Mouse (Mus musculus): ENCODE data around the gene Hdac4. TPM values are rescaled to one million over a fixed set of nuclear protein-coding genes. Genes with fewer than 3 reads are reported as not detected.

Hdac4 gene
- polyA plus RNA-seq (2014; fragmentation: Nextera tagmentation; extraction: Ambion mirVana), result 15.0 and 17.6 TPM in 2 replicates

- ATAC-seq (replicated peaks; ENCODE audit: low FRiP score, low TSS enrichment, low read depth) (no peak), DNase-seq (ENCODE audit: low spot score) (no peak)
- Histone ChIP-seq H3K4me2 (ENCODE audit: low read length) (no peak within 1 kb of the TSS), H3K4me3 (ENCODE audit: low read depth, low read length) (no peak within 1 kb of the TSS), H3K4me1 (replicated peaks; ENCODE audit: control insufficient read depth, insufficient read depth, low read length) (no peaks in the 10 kb centered on the region), H3K27me3 (replicated peaks; ENCODE audit: control insufficient read depth, insufficient read depth, low read length) (no peaks in the 10 kb centered on the region), H3K9me3 (ENCODE audit: control insufficient read depth, low read length) (no peaks in the 10 kb centered on the region), H3K27ac (ENCODE audit: low read depth) (no peak within 1 kb of the TSS), H3K9ac (ENCODE audit: low read length) (no peak within 1 kb of the TSS), H3K36me3 (ENCODE audit: control insufficient read depth, insufficient read depth, low read length) (no peaks in the 10 kb centered on the region)
- 51% methylated on average over 13 of the region's 13 CpGs for WGBS
Observed at GRCm38 (mm10) chr1:92195360-92196149, at the start of gene Hdac4. Gene Hdac4, minus strand, starts transcription at chr1:92195699.

GRCm38 (mm10) chr1:92243549-92243948, 48.0 kb upstream of the Hdac4 start:
- H3K27me3 ChIP-seq (replicated peaks; ENCODE audit: control insufficient read depth, insufficient read depth, low read length), result no peaks in the 10 kb centered on the region
- no peaks in the 10 kb centered on the region for H3K9me3 ChIP-seq (ENCODE audit: control insufficient read depth, low read length)
- no peak overlapping the region for H3K4me2 ChIP-seq (ENCODE audit: low read length)
- no peaks in the 10 kb centered on the region for H3K36me3 ChIP-seq (ENCODE audit: control insufficient read depth, insufficient read depth, low read length)
- ATAC-seq (replicated peaks; ENCODE audit: low FRiP score, low TSS enrichment, low read depth) (no peak), DNase-seq (ENCODE audit: low spot score) (no peak)
- no peak overlapping the region for H3K9ac ChIP-seq (ENCODE audit: low read length)
- 88% methylated on average over 8 of the region's 8 CpGs for WGBS
- H3K4me3 ChIP-seq (ENCODE audit: low read depth, low read length), result no peak overlapping the region
- H3K27ac ChIP-seq (ENCODE audit: low read depth), result no peak overlapping the region
- H3K4me1 ChIP-seq (replicated peaks; ENCODE audit: control insufficient read depth, insufficient read depth, low read length), result no peaks in the 10 kb centered on the region

- H3K27ac ChIP-seq (ENCODE audit: low read depth), result no peak overlapping the region
- no peak overlapping the region for H3K4me2 ChIP-seq (ENCODE audit: low read length)
- H3K4me1 ChIP-seq (replicated peaks; ENCODE audit: control insufficient read depth, insufficient read depth, low read length), result no peaks in the 10 kb centered on the region
- ATAC-seq (replicated peaks; ENCODE audit: low FRiP score, low TSS enrichment, low read depth) (no peak), DNase-seq (ENCODE audit: low spot score) (no peak)
- H3K9me3 ChIP-seq (ENCODE audit: control insufficient read depth, low read length), result no peaks in the 10 kb centered on the region
- WGBS, result 88% methylated on average over 4 of the region's 4 CpGs
- H3K27me3 ChIP-seq (replicated peaks; ENCODE audit: control insufficient read depth, insufficient read depth, low read length), result no peaks in the 10 kb centered on the region
- no peak overlapping the region for H3K4me3 ChIP-seq (ENCODE audit: low read depth, low read length)
- H3K9ac ChIP-seq (ENCODE audit: low read length), result no peak overlapping the region
- no peaks in the 10 kb centered on the region for H3K36me3 ChIP-seq (ENCODE audit: control insufficient read depth, insufficient read depth, low read length)
Observed at GRCm38 (mm10) chr1:92240072-92240471, 44.6 kb upstream of the Hdac4 start.

GRCm38 (mm10) chr1:92235600-92235999, 40.1 kb upstream of the Hdac4 start:
- Histone ChIP-seq H3K4me1 (replicated peaks; ENCODE audit: control insufficient read depth, insufficient read depth, low read length) (no peaks in the 10 kb centered on the region), H3K36me3 (ENCODE audit: control insufficient read depth, insufficient read depth, low read length) (no peaks in the 10 kb centered on the region), H3K4me2 (ENCODE audit: low read length) (no peak overlapping the region), H3K9ac (ENCODE audit: low read length) (no peak overlapping the region), H3K27ac (ENCODE audit: low read depth) (no peak overlapping the region), H3K9me3 (ENCODE audit: control insufficient read depth, low read length) (no peaks in the 10 kb centered on the region), H3K4me3 (ENCODE audit: low read depth, low read length) (no peak overlapping the region), H3K27me3 (replicated peaks; ENCODE audit: control insufficient read depth, insufficient read depth, low read length) (no peaks in the 10 kb centered on the region)
- ATAC-seq (replicated peaks; ENCODE audit: low FRiP score, low TSS enrichment, low read depth), result no peak
- 93% methylated on average over 4 of the region's 4 CpGs for WGBS
- DNase-seq (ENCODE audit: low spot score), result no peak

GRCm38 (mm10) chr1:92225297-92225696, 29.8 kb upstream of the Hdac4 start:
- Histone ChIP-seq H3K4me3 (ENCODE audit: low read depth, low read length) (no peak overlapping the region), H3K9ac (ENCODE audit: low read length) (no peak overlapping the region), H3K4me2 (ENCODE audit: low read length) (no peak overlapping the region), H3K4me1 (replicated peaks; ENCODE audit: control insufficient read depth, insufficient read depth, low read length) (no peaks in the 10 kb centered on the region), H3K27ac (ENCODE audit: low read depth) (no peak overlapping the region), H3K36me3 (ENCODE audit: control insufficient read depth, insufficient read depth, low read length) (no peaks in the 10 kb centered on the region), H3K9me3 (ENCODE audit: control insufficient read depth, low read length) (no peaks in the 10 kb centered on the region), H3K27me3 (replicated peaks; ENCODE audit: control insufficient read depth, insufficient read depth, low read length) (no peaks in the 10 kb centered on the region)
- ATAC-seq (replicated peaks; ENCODE audit: low FRiP score, low TSS enrichment, low read depth), result no peak
- DNase-seq (ENCODE audit: low spot score), result no peak
- 85% methylated on average over 2 of the region's 2 CpGs for WGBS

GRCm38 (mm10) chr1:92223956-92224891, 28.7 kb upstream of the Hdac4 start:
- ATAC-seq (replicated peaks; ENCODE audit: low FRiP score, low TSS enrichment, low read depth), result no peak
- no peak overlapping the region for H3K4me3 ChIP-seq (ENCODE audit: low read depth, low read length)
- DNase-seq (ENCODE audit: low spot score), result no peak
- H3K4me1 ChIP-seq (replicated peaks; ENCODE audit: control insufficient read depth, insufficient read depth, low read length), result no peaks in the 10 kb centered on the region
- no peaks in the 10 kb centered on the region for H3K27me3 ChIP-seq (replicated peaks; ENCODE audit: control insufficient read depth, insufficient read depth, low read length)
- no peak overlapping the region for H3K9ac ChIP-seq (ENCODE audit: low read length)
- no peaks in the 10 kb centered on the region for H3K9me3 ChIP-seq (ENCODE audit: control insufficient read depth, low read length)
- H3K27ac ChIP-seq (ENCODE audit: low read depth), result no peak overlapping the region
- no peak overlapping the region for H3K4me2 ChIP-seq (ENCODE audit: low read length)
- no peaks in the 10 kb centered on the region for H3K36me3 ChIP-seq (ENCODE audit: control insufficient read depth, insufficient read depth, low read length)
- 54% methylated on average over 17 of the region's 17 CpGs for WGBS

- Histone ChIP-seq H3K4me3 (ENCODE audit: low read depth, low read length) (no peak overlapping the region), H3K9ac (ENCODE audit: low read length) (no peak overlapping the region), H3K4me1 (replicated peaks; ENCODE audit: control insufficient read depth, insufficient read depth, low read length) (0 out of 2 replicates have a peak, but pooled peaks cover 3% of the 10 kb centered on the region), H3K27me3 (replicated peaks; ENCODE audit: control insufficient read depth, insufficient read depth, low read length) (no peaks in the 10 kb centered on the region), H3K9me3 (ENCODE audit: control insufficient read depth, low read length) (no peaks in the 10 kb centered on the region), H3K27ac (ENCODE audit: low read depth) (no peak overlapping the region), H3K36me3 (ENCODE audit: control insufficient read depth, insufficient read depth, low read length) (no peaks in the 10 kb centered on the region), H3K4me2 (ENCODE audit: low read length) (no peak overlapping the region)
- WGBS, result 79% methylated on average over 11 of the region's 11 CpGs
- ATAC-seq (replicated peaks; ENCODE audit: low FRiP score, low TSS enrichment, low read depth), result no peak
- DNase-seq (ENCODE audit: low spot score), result no peak
Observed at GRCm38 (mm10) chr1:92216710-92217109, 21.2 kb upstream of the Hdac4 start.

- DNase-seq (ENCODE audit: low spot score) (no peak), ATAC-seq (replicated peaks; ENCODE audit: low FRiP score, low TSS enrichment, low read depth) (no peak)
- Histone ChIP-seq H3K9me3 (ENCODE audit: control insufficient read depth, low read length) (no peaks in the 10 kb centered on the region), H3K27ac (ENCODE audit: low read depth) (no peak overlapping the region; the same call in 1 of the 2 replicates), H3K36me3 (ENCODE audit: control insufficient read depth, insufficient read depth, low read length) (no peaks in the 10 kb centered on the region), H3K9ac (ENCODE audit: low read length) (no peak overlapping the region), H3K4me1 (replicated peaks; ENCODE audit: control insufficient read depth, insufficient read depth, low read length) (0 out of 2 replicates have a peak, but pooled peaks cover 3% of the 10 kb centered on the region), H3K27me3 (replicated peaks; ENCODE audit: control insufficient read depth, insufficient read depth, low read length) (no peaks in the 10 kb centered on the region), H3K4me3 (ENCODE audit: low read depth, low read length) (no peak overlapping the region), H3K4me2 (ENCODE audit: low read length) (no peak overlapping the region)
- WGBS, result 68% methylated on average over 11 of the region's 11 CpGs
Observed at GRCm38 (mm10) chr1:92215996-92216630, 20.6 kb upstream of the Hdac4 start.
